Mouse (Mus musculus) embryonic fibroblast, embryonic 13.5 days (primary cell): ENCODE measurements around the gene Prtg.

Experiments used
- CTCF ChIP-seq: IDR thresholded peaks from 2 replicates; pipeline ENCODE4 v1.5.1; 2011; ENCODE audit warnings: mild to moderate bottlenecking, control low read depth, low read length, moderate library complexity, borderline replicate concordance; ENCODE audit not compliant: insufficient read depth
- POLR2A ChIP-seq: IDR thresholded peaks from 2 replicates; pipeline ENCODE4 v1.6.1; 2011; ENCODE audit warnings: low read depth, mild to moderate bottlenecking, control low read depth, low read length, moderate library complexity

DNA sequence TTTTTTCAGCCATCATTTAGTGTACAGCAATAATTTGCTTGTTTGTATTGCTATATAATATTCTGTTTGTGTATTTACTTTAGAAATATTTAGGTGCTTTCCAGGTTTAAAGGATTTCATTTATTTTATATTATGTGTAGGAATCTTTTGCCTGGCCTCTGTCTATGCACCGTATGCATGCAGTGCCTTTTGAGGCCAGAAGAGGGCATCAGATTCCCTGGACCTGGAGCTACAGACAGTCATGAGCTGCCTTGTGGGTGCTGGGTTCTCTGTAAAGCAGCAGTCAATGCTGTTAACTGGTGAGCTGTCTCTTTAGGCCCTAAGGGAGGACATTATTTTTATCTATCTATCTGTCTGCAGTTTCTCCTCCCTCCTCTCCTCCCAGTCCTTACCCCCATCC lies 148.9 kb downstream of the Prtg start:
- TF ChIP-seq CTCF (peak; percentile 59; the same call in 1 of the 2 replicates), POLR2A (no peak)
